Comparison of ENCODE assay signal across 8 mouse cellular contexts in genomic region chr11:22286885-22287512, GRCm38 (mm10). TPM values are rescaled to one million over a fixed set of nuclear protein-coding genes. Genes with fewer than 3 reads are reported as not detected.
DNase-seq lines count a peak whose midpoint lies in the region; ATAC-seq and TF ChIP-seq lines count a peak whose summit lies in the region.

No protein-coding gene starts in this region.

- peak; percentile 99 for DNase-seq in 3T3-L1 (ENCODE audit: low read depth, low spot score)
- peak; percentile 97 for DNase-seq in heart, adult 8-10 months (ENCODE audit: low spot score)
- peak; percentile 98 for DNase-seq in kidney, adult 9 months
- DNase-seq in limb, embryonic 14.5 days (ENCODE audit: low spot score) = peak; percentile 99
- DNase-seq in midbrain, postnatal 0 days (ENCODE audit: low spot score) = peak; percentile 99
- DNase-seq in spleen, postnatal 14 days (ENCODE audit: low spot score in 2 of 2) = peak; percentile 88

- H3K4me3 ChIP-seq in bone marrow, adult 2 months (replicated peaks; ENCODE audit: control insufficient read depth, low read depth, low read length) = peak overlapping the region; percentile 80
- peak overlapping the region; percentile 76 for H3K4me3 ChIP-seq in embryonic facial prominence, embryonic 15.5 days (replicated peaks)
- H3K4me3 ChIP-seq in limb, embryonic 14.5 days (replicated peaks; ENCODE audit: low read length) = peak overlapping the region; percentile 76
- H3K4me3 ChIP-seq in midbrain, postnatal 0 days (ENCODE audit: low read depth, low read length) = peak overlapping the region; percentile 77

- peak; percentile 42; the same call in 1 of the 2 replicates for TF ChIP-seq POLR2A in bone marrow, adult 2 months (IDR thresholded peaks at IDR 0.05; ENCODE audit: borderline replicate concordance, control insufficient read depth, low read depth, low read length)
- TF ChIP-seq POLR2A in limb, embryonic 14.5 days (IDR thresholded peaks at IDR 0.05; ENCODE audit: borderline replicate concordance, extremely low read depth, insufficient read depth, insufficient read length) = peak; percentile 73; the same call in 1 of the 2 replicates

- no peaks in the 10 kb centered on the region for H3K27me3 ChIP-seq in embryonic facial prominence, embryonic 15.5 days
- no peaks in the 10 kb centered on the region for H3K27me3 ChIP-seq in limb, embryonic 14.5 days (ENCODE audit: control insufficient read depth, insufficient read depth, low read length)
- no peaks in the 10 kb centered on the region for H3K27me3 ChIP-seq in midbrain, postnatal 0 days (ENCODE audit: insufficient read depth, low read length)

- H3K36me3 ChIP-seq in embryonic facial prominence, embryonic 15.5 days = peaks cover 14% of the 10 kb centered on the region
- H3K36me3 ChIP-seq in limb, embryonic 14.5 days (ENCODE audit: control insufficient read depth, insufficient read depth, low read length) = peaks cover 7% of the 10 kb centered on the region; the same call in 1 of the 2 replicates
- no peaks in the 10 kb centered on the region for H3K36me3 ChIP-seq in midbrain, postnatal 0 days (ENCODE audit: insufficient read depth, low read length)

- H3K4me1 ChIP-seq in bone marrow, adult 2 months (ENCODE audit: control insufficient read depth, insufficient read depth, low read length) = peaks cover 2% of the 10 kb centered on the region; the same call in 1 of the 2 replicates
- peaks cover 25% of the 10 kb centered on the region for H3K4me1 ChIP-seq in embryonic facial prominence, embryonic 15.5 days
- peaks cover 19% of the 10 kb centered on the region for H3K4me1 ChIP-seq in limb, embryonic 14.5 days (ENCODE audit: control insufficient read depth, insufficient read depth, low read length)
- peaks cover 14% of the 10 kb centered on the region for H3K4me1 ChIP-seq in midbrain, postnatal 0 days (ENCODE audit: insufficient read depth, low read length)

- peak overlapping the region; percentile 76 for H3K9ac ChIP-seq in embryonic facial prominence, embryonic 15.5 days
- H3K9ac ChIP-seq in limb, embryonic 14.5 days (ENCODE audit: low read depth, low read length, severe bottlenecking) = peak overlapping the region; percentile 84
- H3K9ac ChIP-seq in midbrain, postnatal 0 days (replicated peaks; ENCODE audit: low read length, poor library complexity, severe bottlenecking) = peak overlapping the region; percentile 83

- WGBS in bone marrow, adult 2 months = 3% methylated on average over 42 of the region's 43 CpGs
- WGBS in embryonic facial prominence, embryonic 15.5 days = under 1% methylated on average over 32 of the region's 43 CpGs
- 1% methylated on average over 39 of the region's 43 CpGs for WGBS in limb, embryonic 14.5 days
- WGBS in midbrain, postnatal 0 days = under 1% methylated on average over 35 of the region's 43 CpGs

- no peaks in the 10 kb centered on the region for H3K9me3 ChIP-seq in embryonic facial prominence, embryonic 15.5 days (replicated peaks)
- no peaks in the 10 kb centered on the region for H3K9me3 ChIP-seq in limb, embryonic 14.5 days (ENCODE audit: control insufficient read depth, low read length)
- no peaks in the 10 kb centered on the region for H3K9me3 ChIP-seq in midbrain, postnatal 0 days (ENCODE audit: low read length)

- H3K27ac ChIP-seq in bone marrow, adult 2 months (ENCODE audit: control insufficient read depth, insufficient read depth, low read depth, low read length, poor library complexity) = no peak overlapping the region
- peak overlapping the region; percentile 96 for H3K27ac ChIP-seq in embryonic facial prominence, embryonic 15.5 days (replicated peaks)
- peak overlapping the region; percentile 83 for H3K27ac ChIP-seq in limb, embryonic 14.5 days (replicated peaks; ENCODE audit: low read depth, low read length)
- peak overlapping the region; percentile 96 for H3K27ac ChIP-seq in midbrain, postnatal 0 days (ENCODE audit: low read depth, low read length)

- no peak for TF ChIP-seq CTCF in bone marrow, adult 2 months (IDR thresholded peaks at IDR 0.05; ENCODE audit: control insufficient read depth, insufficient read depth, low read length)
- TF ChIP-seq CTCF in midbrain, postnatal 0 days (IDR thresholded peaks at IDR 0.05) = peak; percentile 12; the same call in 1 of the 2 replicates

- ATAC-seq in embryonic facial prominence, embryonic 15.5 days (ENCODE audit: insufficient number of reproducible peaks, low FRiP score, low TSS enrichment, low read depth) = peak; percentile 100
- peak; percentile 100 for ATAC-seq in limb, embryonic 14.5 days (ENCODE audit: low FRiP score, low read depth)
- peak; percentile 100 for ATAC-seq in midbrain, postnatal 0 days (ENCODE audit: low FRiP score)

- peak overlapping the region; percentile 77 for H3K4me2 ChIP-seq in embryonic facial prominence, embryonic 15.5 days (replicated peaks)
- H3K4me2 ChIP-seq in limb, embryonic 14.5 days (replicated peaks; ENCODE audit: low read depth, low read length, severe bottlenecking) = peak overlapping the region; percentile 74
- peak overlapping the region; percentile 80 for H3K4me2 ChIP-seq in midbrain, postnatal 0 days (ENCODE audit: low read depth, low read length, poor library complexity, severe bottlenecking)

RNA-seq across cellular contexts. Expression of gene Ehbp1, which starts 55.1 kb away (rescaled TPM):
- 2.1 and 2.8 TPM in 2 replicates for polyA plus RNA-seq in bone marrow, adult 2 months (2011; ENCODE audit: insufficient read depth, insufficient read length, low replicate concordance, missing spikeins)
- 14.2 and 16.0 TPM in 2 replicates for polyA plus RNA-seq in embryonic facial prominence, embryonic 15.5 days (2015; fragmentation: Nextera tagmentation; extraction: Ambion mirVana)
- 100 to 1,000 TPM; 107 to 167 (median 129) TPM for total RNA-seq in heart, adult 8-10 months (2022)
- 15.9 and 21.4 TPM in 2 replicates for polyA plus RNA-seq in limb, embryonic 14.5 days (2012; rRNA removed)
- polyA plus RNA-seq in limb, embryonic 14.5 days (2014; fragmentation: Nextera tagmentation; extraction: Ambion mirVana) = 12.1 and 15.4 TPM in 2 replicates
- total RNA-seq in midbrain, postnatal 0 days (2014; rRNA removed) = 33.4 and 48.2 TPM in 2 replicates
- 14.1 and 15.4 TPM in 2 replicates for polyA plus RNA-seq in midbrain, postnatal 0 days (2015; fragmentation: Nextera tagmentation; extraction: Ambion mirVana)
